Mouse (Mus musculus): ENCODE measurements at regions not wholly inside any gene's neighbourhood (a gene's known extent, or its start where the extent isn't known, plus 50 kb on each side); places are given as distances from the start of the nearest gene placed in this dataset.

DNA sequence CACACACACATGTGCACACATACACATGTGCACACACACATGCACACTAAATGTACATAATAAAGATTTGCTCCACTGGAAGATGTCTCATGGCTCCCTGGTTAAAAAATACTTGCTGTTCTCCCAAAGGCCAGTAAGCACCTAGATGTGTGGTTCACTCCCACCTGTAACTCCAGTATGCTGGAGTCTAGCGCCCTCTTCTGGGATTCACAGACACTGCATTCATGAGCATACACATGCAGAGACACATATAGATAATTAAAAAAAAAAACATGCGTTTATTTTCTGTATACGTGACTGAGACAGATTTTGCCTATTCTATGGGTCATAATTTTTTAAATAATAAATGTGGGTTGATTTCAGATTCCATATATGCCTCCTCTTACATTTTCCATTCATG is 747.5 kb upstream of the Jmjd1c start:
- DNase-seq = no peak

DNA sequence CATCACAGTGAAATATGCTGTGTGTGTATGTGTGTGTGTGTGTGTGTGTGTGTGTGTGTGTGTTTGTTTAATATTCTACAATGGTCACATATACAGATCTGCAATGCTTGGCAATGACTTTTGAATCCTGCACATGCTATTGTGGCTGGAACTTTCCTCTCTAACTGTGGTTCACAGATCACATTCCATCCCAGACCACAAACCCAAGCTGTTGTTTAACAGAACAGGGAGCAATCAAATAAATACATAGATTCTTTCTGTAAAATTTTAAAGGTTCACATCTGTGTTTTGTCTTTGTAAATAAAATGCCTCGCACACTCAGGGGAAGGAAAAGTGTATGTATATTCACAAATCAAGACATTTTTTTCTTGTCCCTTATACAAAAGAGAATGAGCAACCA is 744.9 kb upstream of the Jmjd1c start:
- DNase-seq = no peak

DNA sequence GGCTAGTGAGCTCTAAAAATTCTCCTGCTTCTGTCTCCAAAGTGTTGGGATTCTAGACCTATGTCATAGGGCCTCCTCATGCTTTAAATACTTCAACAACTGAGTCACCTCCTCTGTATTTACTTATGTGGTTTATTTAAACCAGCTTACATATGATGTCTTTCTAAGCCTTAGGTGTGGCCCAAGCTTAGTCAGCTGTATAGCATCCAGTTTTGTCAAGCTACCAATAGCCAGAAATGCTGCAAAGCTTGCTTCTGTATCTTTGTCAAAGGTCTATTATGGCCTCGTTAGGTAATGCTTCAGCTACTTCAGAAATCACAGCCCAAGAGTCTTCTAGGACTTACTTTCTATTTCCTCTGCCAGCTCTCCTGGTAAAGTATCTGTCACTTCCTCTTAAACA is 741.9 kb upstream of the Jmjd1c start:
- no peak for DNase-seq

DNA sequence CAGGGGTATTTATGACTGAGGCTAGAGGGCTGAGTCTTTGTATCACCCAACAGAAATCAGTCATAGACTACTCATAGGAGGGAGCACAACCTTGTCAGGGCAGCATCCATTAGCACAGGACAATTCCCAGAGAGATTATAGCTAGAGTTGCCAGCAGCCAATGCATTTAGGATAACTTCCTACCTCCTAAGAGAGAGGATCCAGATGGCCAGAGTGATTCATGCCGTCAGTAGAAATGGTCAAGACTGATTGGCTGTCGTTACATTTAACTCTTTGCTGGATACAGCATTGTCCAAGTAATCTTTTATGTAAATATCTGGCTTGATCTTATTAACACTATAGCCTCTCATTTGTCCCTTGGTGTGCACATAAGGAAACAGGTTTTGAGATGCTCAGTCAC is 740.9 kb upstream of the Jmjd1c start:
- no peak for DNase-seq

DNA sequence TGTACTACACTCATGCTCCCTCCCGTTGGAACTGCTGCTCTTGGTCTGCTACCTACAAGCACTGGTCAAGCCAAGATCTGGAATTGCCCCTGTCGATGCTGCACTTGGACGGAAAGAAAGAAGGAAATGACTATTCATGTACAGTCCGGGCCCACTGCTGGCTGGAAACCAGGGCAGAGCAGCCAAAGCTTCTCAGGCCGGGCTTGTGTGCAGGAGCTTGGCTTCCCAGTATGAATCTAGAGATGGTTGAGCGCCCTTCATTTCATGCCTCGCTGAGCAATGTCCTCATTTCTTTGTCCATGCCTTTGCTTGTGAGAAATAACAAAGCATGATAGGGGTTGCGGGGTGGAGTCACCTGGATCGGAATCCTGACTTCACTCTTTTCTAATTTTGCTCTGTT is 738.2 kb upstream of the Jmjd1c start:
- peak; percentile 17 for DNase-seq

DNA sequence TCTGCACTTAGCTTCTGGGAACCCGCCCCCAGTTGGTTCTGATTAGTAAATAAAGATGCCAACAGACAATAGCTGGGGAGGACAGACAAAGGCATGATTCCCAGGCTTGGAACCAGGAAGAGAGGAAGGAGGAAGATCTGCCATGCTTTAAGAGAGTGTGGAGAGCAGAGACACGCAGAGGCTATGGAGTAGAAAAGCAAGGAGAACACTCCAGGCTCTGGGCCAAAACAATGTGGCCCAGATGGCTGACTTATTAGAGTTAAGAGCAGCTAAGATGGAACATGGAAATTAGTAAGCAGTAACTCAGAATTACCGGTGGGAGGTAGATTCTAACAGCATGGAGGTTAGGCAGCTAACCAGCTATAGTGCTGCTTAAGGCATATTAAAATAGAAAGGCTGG is 725.8 kb upstream of the Jmjd1c start:
- no peak for DNase-seq

DNA sequence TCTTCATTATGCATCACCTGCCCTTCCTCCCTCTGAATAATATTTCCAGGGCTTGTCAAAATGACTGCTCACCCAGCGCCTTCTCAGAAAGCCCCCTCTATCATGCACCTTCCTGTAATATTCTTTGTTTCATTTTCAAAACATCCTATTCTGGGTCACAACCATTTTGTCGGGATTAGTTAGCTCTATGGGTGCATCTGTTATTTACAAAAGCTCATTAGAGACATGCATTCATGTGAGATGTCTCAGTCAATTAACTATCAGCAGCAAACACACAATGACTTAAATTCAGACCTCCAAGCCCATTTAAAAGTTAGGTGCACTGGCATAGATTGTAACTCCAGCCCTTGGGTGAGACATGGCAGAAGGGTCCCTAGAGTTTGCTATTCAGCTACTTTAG is 724.2 kb upstream of the Jmjd1c start:
- DNase-seq = no peak
